In genomic region chr3:38989181-38989580, GRCm38 (mm10) we compare ENCODE assay signal across 19 mouse cellular contexts.
DNase-seq lines count a peak whose midpoint lies in the region; ATAC-seq and TF ChIP-seq lines count a peak whose summit lies in the region.
"Had no signal": no experiment of that assay in that cellular context is flagged by ENCODE, and none has a peak within 500 bp of the region (broad histone marks: within the 10 kb centered on the region; RNA-seq: fewer than 3 reads in every experiment).

No protein-coding gene starts in this region.

- no peak for TF ChIP-seq CTCF in left cerebral cortex, adult 2 months (IDR thresholded peaks at IDR 0.05)

- DNase-seq in frontal cortex, postnatal 14 days (ENCODE audit: low spot score in 2 of 2), result no peak
- DNase-seq in left cerebral cortex, adult 2 months (ENCODE audit: extremely low spot score in 1 of 2, low spot score in 2 of 2), result no peak
- DNase-seq in left cerebral cortex, postnatal 4 days, result no peak
- peak; percentile 61 for DNase-seq in brain, adult 2 months (ENCODE audit: low read depth, low spot score)
- no peak for DNase-seq in cerebellum, postnatal 36 days
- DNase-seq: adrenal gland, adult 2 months; adrenal gland, adult 8-10 months; adrenal gland, postnatal 10 days; adrenal gland, postnatal 14 days; adrenal gland, postnatal 25 days; adrenal gland, postnatal 36 days; B cell, adult 2 months; cerebellum, adult 11 months; cerebellum, adult 11-12 months; cerebellum, adult 18-20 months; cerebellum, adult 2 months had no signal

- intact Hi-C loops in left cerebral cortex, adult 2 months (cut with DNase I), result loop anchor here (5.0 to 10.0 kb wide), 3 partner anchors 102 to 816 kb away; partner anchors contain the start of gene Fat4
- intact Hi-C loops in left cerebral cortex, postnatal 4 days (cut with DNase I), result loop anchor here (10.0 kb wide), 1 partner anchor 94 kb away; no protein-coding TSS in a partner anchor

- 0 out of 2 replicates have a peak overlapping the region, but pooled peaks have one; percentile 16 for H3K27ac ChIP-seq in left cerebral cortex, adult 2 months

- peak; percentile 42 for ATAC-seq in frontal cortex, adult (ENCODE audit: low TSS enrichment)
- ATAC-seq: activated CD4-positive, CD25-positive, alpha-beta regulatory T cell, adult 4 months; CD4-positive, CD25-positive, alpha-beta regulatory T cell, adult 4 months had no signal

- no peak overlapping the region for H3K4me3 ChIP-seq in left cerebral cortex, adult 2 months
